Mouse (Mus musculus): ENCODE measurements at regions not wholly inside any gene's neighbourhood (a gene's known extent, or its start where the extent isn't known, plus 50 kb on each side); places are given as distances from the start of the nearest gene placed in this dataset.

GRCm38 (mm10) chr3:149441227-149441626 is 450.9 kb upstream of the Adgrl2 start:
- H3K9me3 ChIP-seq = no peaks in the 10 kb centered on the region
- H3K9ac ChIP-seq = no peak overlapping the region
- no peaks in the 10 kb centered on the region for H3K36me3 ChIP-seq
- peaks cover 9% of the 10 kb centered on the region; the same call in 1 of the 2 replicates for H3K4me1 ChIP-seq
- H3K27me3 ChIP-seq = no peaks in the 10 kb centered on the region
- H3K4me3 ChIP-seq = no peak overlapping the region
- ATAC-seq (ENCODE audit: borderline replicate concordance, extremely low read depth, low FRiP score, low TSS enrichment) = no peak
- H3K27ac ChIP-seq = no peak overlapping the region
- no peak overlapping the region for H3K4me2 ChIP-seq

- ATAC-seq (ENCODE audit: borderline replicate concordance, extremely low read depth, low FRiP score, low TSS enrichment) = no peak; the same call in 1 of the 2 replicates
Observed at GRCm38 (mm10) chr3:149437763-149438162, 447.4 kb upstream of the Adgrl2 start.

GRCm38 (mm10) chr3:149436944-149437343 is 446.6 kb upstream of the Adgrl2 start:
- no peak overlapping the region for H3K9ac ChIP-seq
- no peaks in the 10 kb centered on the region for H3K27me3 ChIP-seq
- H3K36me3 ChIP-seq = no peaks in the 10 kb centered on the region
- H3K4me2 ChIP-seq = no peak overlapping the region
- no peak for ATAC-seq (ENCODE audit: borderline replicate concordance, extremely low read depth, low FRiP score, low TSS enrichment)
- H3K4me3 ChIP-seq = no peak overlapping the region
- H3K27ac ChIP-seq = no peak overlapping the region
- WGBS = 47% methylated on average over 6 of the region's 6 CpGs
- H3K4me1 ChIP-seq = 0 out of 2 replicates have a peak, but pooled peaks cover 5% of the 10 kb centered on the region
- no peaks in the 10 kb centered on the region for H3K9me3 ChIP-seq

More at GRCm38 (mm10) chr3:149437763-149438162, 447.4 kb upstream of the Adgrl2 start:
- Histone ChIP-seq H3K27ac (no peak overlapping the region), H3K4me1 (0 out of 2 replicates have a peak, but pooled peaks cover 5% of the 10 kb centered on the region), H3K9me3 (no peaks in the 10 kb centered on the region), H3K27me3 (no peaks in the 10 kb centered on the region), H3K36me3 (no peaks in the 10 kb centered on the region), H3K4me3 (no peak overlapping the region), H3K4me2 (no peak overlapping the region), H3K9ac (no peak overlapping the region)
- WGBS = 79% methylated on average over 8 of the region's 8 CpGs

- Histone ChIP-seq H3K4me3 (no peak overlapping the region), H3K4me2 (no peak overlapping the region), H3K4me1 (0 out of 2 replicates have a peak, but pooled peaks cover 5% of the 10 kb centered on the region), H3K9ac (no peak overlapping the region), H3K27ac (no peak overlapping the region), H3K36me3 (no peaks in the 10 kb centered on the region), H3K27me3 (no peaks in the 10 kb centered on the region), H3K9me3 (no peaks in the 10 kb centered on the region)
- 75% methylated on average over 8 of the region's 8 CpGs for WGBS
- ATAC-seq (ENCODE audit: borderline replicate concordance, extremely low read depth, low FRiP score, low TSS enrichment) = no peak
Observed at GRCm38 (mm10) chr3:149436420-149436819, 446.1 kb upstream of the Adgrl2 start.

GRCm38 (mm10) chr3:149431795-149432194 is 441.4 kb upstream of the Adgrl2 start:
- Histone ChIP-seq H3K36me3 (no peaks in the 10 kb centered on the region), H3K9ac (no peak overlapping the region), H3K4me2 (no peak overlapping the region), H3K4me3 (no peak overlapping the region), H3K4me1 (no peaks in the 10 kb centered on the region), H3K27me3 (no peaks in the 10 kb centered on the region), H3K9me3 (no peaks in the 10 kb centered on the region), H3K27ac (no peak overlapping the region)
- WGBS = 92% methylated on average over 10 of the region's 10 CpGs
- ATAC-seq (ENCODE audit: borderline replicate concordance, extremely low read depth, low FRiP score, low TSS enrichment) = no peak

GRCm38 (mm10) chr3:149426023-149426759 is 435.8 kb upstream of the Adgrl2 start:
- 67% methylated on average over 18 of the region's 18 CpGs for WGBS

GRCm38 (mm10) chr3:149424306-149424705 is 434.0 kb upstream of the Adgrl2 start:
- no peak for ATAC-seq (ENCODE audit: borderline replicate concordance, extremely low read depth, low FRiP score, low TSS enrichment)
- Histone ChIP-seq H3K9ac (no peak overlapping the region), H3K4me2 (no peak overlapping the region), H3K4me3 (no peak overlapping the region), H3K36me3 (no peaks in the 10 kb centered on the region), H3K27me3 (no peaks in the 10 kb centered on the region), H3K4me1 (no peaks in the 10 kb centered on the region), H3K9me3 (no peaks in the 10 kb centered on the region), H3K27ac (no peak overlapping the region)
- 67% methylated on average over 1 of the region's 1 CpGs for WGBS

More at GRCm38 (mm10) chr3:149426023-149426759, 435.8 kb upstream of the Adgrl2 start:
- Histone ChIP-seq H3K27ac (no peak overlapping the region), H3K36me3 (no peaks in the 10 kb centered on the region), H3K4me1 (no peaks in the 10 kb centered on the region), H3K4me3 (no peak overlapping the region), H3K9me3 (no peaks in the 10 kb centered on the region), H3K4me2 (no peak overlapping the region), H3K9ac (no peak overlapping the region), H3K27me3 (no peaks in the 10 kb centered on the region)
- no peak for ATAC-seq (ENCODE audit: borderline replicate concordance, extremely low read depth, low FRiP score, low TSS enrichment)

GRCm38 (mm10) chr3:149423491-149423890 is 433.1 kb upstream of the Adgrl2 start:
- Histone ChIP-seq H3K9me3 (no peaks in the 10 kb centered on the region), H3K9ac (no peak overlapping the region), H3K4me3 (no peak overlapping the region), H3K4me1 (no peaks in the 10 kb centered on the region), H3K27me3 (no peaks in the 10 kb centered on the region), H3K27ac (no peak overlapping the region), H3K4me2 (no peak overlapping the region), H3K36me3 (no peaks in the 10 kb centered on the region)
- ATAC-seq (ENCODE audit: borderline replicate concordance, extremely low read depth, low FRiP score, low TSS enrichment) = no peak
- 56% methylated on average over 9 of the region's 9 CpGs for WGBS

GRCm38 (mm10) chr3:149415081-149415480 is 424.7 kb upstream of the Adgrl2 start:
- Histone ChIP-seq H3K4me3 (no peak overlapping the region), H3K27me3 (no peaks in the 10 kb centered on the region), H3K36me3 (no peaks in the 10 kb centered on the region), H3K4me1 (no peaks in the 10 kb centered on the region), H3K27ac (no peak overlapping the region), H3K4me2 (no peak overlapping the region), H3K9ac (no peak overlapping the region), H3K9me3 (no peaks in the 10 kb centered on the region)
- no peak for ATAC-seq (ENCODE audit: borderline replicate concordance, extremely low read depth, low FRiP score, low TSS enrichment)
- WGBS = 62% methylated on average over 4 of the region's 4 CpGs

GRCm38 (mm10) chr3:149413114-149413513 is 422.8 kb upstream of the Adgrl2 start:
- WGBS = 63% methylated on average over 4 of the region's 4 CpGs
- ATAC-seq (ENCODE audit: borderline replicate concordance, extremely low read depth, low FRiP score, low TSS enrichment) = no peak
- Histone ChIP-seq H3K4me3 (no peak overlapping the region), H3K36me3 (no peaks in the 10 kb centered on the region), H3K4me1 (no peaks in the 10 kb centered on the region), H3K4me2 (no peak overlapping the region), H3K9me3 (no peaks in the 10 kb centered on the region), H3K27ac (no peak overlapping the region), H3K27me3 (no peaks in the 10 kb centered on the region), H3K9ac (no peak overlapping the region)

- no peak overlapping the region for H3K9ac ChIP-seq
- H3K4me1 ChIP-seq = peaks cover 7% of the 10 kb centered on the region; the same call in 1 of the 2 replicates
- no peak overlapping the region for H3K4me2 ChIP-seq
- ATAC-seq (ENCODE audit: borderline replicate concordance, extremely low read depth, low FRiP score, low TSS enrichment) = no peak
- no peaks in the 10 kb centered on the region for H3K9me3 ChIP-seq
- H3K27me3 ChIP-seq = no peaks in the 10 kb centered on the region
- no peak overlapping the region for H3K27ac ChIP-seq
- H3K36me3 ChIP-seq = no peaks in the 10 kb centered on the region
- WGBS = 87% methylated on average over 2 of the region's 2 CpGs
- no peak overlapping the region for H3K4me3 ChIP-seq
Observed at GRCm38 (mm10) chr3:149410518-149410917, 420.2 kb upstream of the Adgrl2 start.

GRCm38 (mm10) chr3:149408858-149409257 is 418.5 kb upstream of the Adgrl2 start:
- H3K27ac ChIP-seq = no peak overlapping the region
- no peaks in the 10 kb centered on the region for H3K27me3 ChIP-seq
- no peaks in the 10 kb centered on the region for H3K36me3 ChIP-seq
- no peak overlapping the region for H3K4me3 ChIP-seq
- 61% methylated on average over 3 of the region's 3 CpGs for WGBS
- H3K9me3 ChIP-seq = no peaks in the 10 kb centered on the region
- ATAC-seq (ENCODE audit: borderline replicate concordance, extremely low read depth, low FRiP score, low TSS enrichment) = no peak
- peaks cover 7% of the 10 kb centered on the region; the same call in 1 of the 2 replicates for H3K4me1 ChIP-seq
- no peak overlapping the region for H3K9ac ChIP-seq
- no peak overlapping the region for H3K4me2 ChIP-seq

Data from lung, embryonic 15.5 days (tissue).